Mouse (Mus musculus): ENCODE measurements around the gene Gm6460. TPM values are rescaled to one million over a fixed set of nuclear protein-coding genes. Genes with fewer than 3 reads are reported as not detected.
"Not testable (repeated sequence)": the region's sequence is repeated elsewhere in the genome, so short reads cannot be mapped to it uniquely, and the experiment has no call there.

The Gm6460 gene
- polyA plus RNA-seq (2012; rRNA removed) (not detected in 2 replicates), polyA plus RNA-seq (2014; fragmentation: Nextera tagmentation; extraction: Ambion mirVana) (not detected in 2 replicates)

DNA sequence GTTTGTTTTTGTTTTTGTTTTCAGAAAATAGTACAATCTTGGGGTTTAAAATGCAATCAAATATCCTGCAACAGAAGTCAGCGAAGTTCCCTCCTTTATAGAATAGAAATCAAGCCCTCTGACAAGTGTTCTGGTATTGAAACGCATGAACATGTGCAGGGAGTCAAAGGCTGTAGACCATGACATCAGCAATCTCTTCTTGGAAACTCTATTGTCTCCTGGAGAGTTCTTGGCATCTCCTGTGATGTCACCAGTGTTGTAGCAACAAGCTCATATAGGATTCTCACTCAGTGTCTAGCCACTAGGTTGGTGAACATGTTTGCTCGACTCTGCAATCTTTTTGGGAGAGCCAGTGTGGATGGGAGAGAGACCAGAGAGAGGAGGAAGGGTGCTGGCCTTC, at the start of gene Gm6460:
TSS of gene Gm6460 (plus strand) at position 301 of the 400 bp plus-strand sequence.
- not testable (repeated sequence) for H3K4me1 ChIP-seq (replicated peaks; ENCODE audit: control insufficient read depth in 2 of 2, insufficient read depth in 2 of 2, low read length in 1 of 2); H3K4me3 ChIP-seq (ENCODE audit: insufficient read depth in 1 of 2, low read depth in 2 of 2, low read length in 2 of 2); ATAC-seq (ENCODE audit: insufficient read depth); DNase-seq (ENCODE audit: low read depth in 3 of 3, low spot score in 3 of 3); H3K27me3 ChIP-seq (ENCODE audit: control insufficient read depth, insufficient read depth, low read length); H3K27ac ChIP-seq; H3K36me3 ChIP-seq (replicated peaks; ENCODE audit: control insufficient read depth, insufficient read depth, low read depth); H3K9ac ChIP-seq (replicated peaks); H3K9me3 ChIP-seq (ENCODE audit: control insufficient read depth, low read length); H3K4me2 ChIP-seq (ENCODE audit: low read depth)
- WGBS (ENCODE audit: insufficient replicate concordance), result no CpG with 5 or more reads among the region's 3 CpGs

Other genes starting within 250 kb of the Gm6460 start
- not detected in 2 replicates for gene Gm8897, start 178.5 kb upstream of the Gm6460 start, polyA plus RNA-seq (2012; rRNA removed)
- gene Gm8897, start 178.5 kb upstream of the Gm6460 start, polyA plus RNA-seq (2014; fragmentation: Nextera tagmentation; extraction: Ambion mirVana), result not detected in 2 replicates
- not detected in 2 replicates for gene Gm8906, start 92.2 kb upstream of the Gm6460 start, polyA plus RNA-seq (2012; rRNA removed)
- not detected in 2 replicates for gene Gm8906, start 92.2 kb upstream of the Gm6460 start, polyA plus RNA-seq (2014; fragmentation: Nextera tagmentation; extraction: Ambion mirVana)
- gene Gm8922, start 87.0 kb downstream of the Gm6460 start, polyA plus RNA-seq (2012; rRNA removed), result not detected in 2 replicates
- not detected in 2 replicates for gene Gm8922, start 87.0 kb downstream of the Gm6460 start, polyA plus RNA-seq (2014; fragmentation: Nextera tagmentation; extraction: Ambion mirVana)
- not detected in 2 replicates for gene Gm8926, start 175.6 kb downstream of the Gm6460 start, polyA plus RNA-seq (2012; rRNA removed)
- gene Gm8926, start 175.6 kb downstream of the Gm6460 start, polyA plus RNA-seq (2014; fragmentation: Nextera tagmentation; extraction: Ambion mirVana), result not detected in 2 replicates

Measured in liver, embryonic 14.5 days (tissue).